Mouse (Mus musculus): ENCODE results near the gene Gm12216.

DNA sequence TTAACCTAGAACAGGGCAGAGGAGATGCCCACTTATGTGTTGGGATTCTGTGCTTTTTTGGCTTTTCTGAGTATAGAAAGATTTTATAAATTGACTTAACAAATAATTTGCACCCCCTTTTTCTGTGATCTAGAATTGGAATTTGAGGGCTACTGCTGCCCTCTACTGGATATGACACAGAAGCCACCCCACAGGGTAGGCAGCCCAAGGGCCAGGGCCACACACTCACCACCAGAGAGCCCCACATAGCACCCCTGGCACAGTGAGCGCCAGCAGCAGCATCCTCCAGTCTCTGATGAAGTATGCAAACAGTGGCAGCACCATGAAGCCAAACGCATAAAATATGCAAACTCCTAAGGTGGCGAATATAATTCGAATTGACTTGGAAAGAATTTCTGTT lies 15.7 kb upstream of the Gm12216 start:
- TF ChIP-seq CHD2 (IDR thresholded peaks at IDR 0.05; ENCODE audit: low read depth, low read length): no peak
- no peak for TF ChIP-seq ZC3H11A (IDR thresholded peaks at IDR 0.05; ENCODE audit: borderline replicate concordance, low read depth, low read length)
- TF ChIP-seq HCFC1 (IDR thresholded peaks at IDR 0.05; ENCODE audit: borderline replicate concordance, insufficient read depth, low read length): no peak
- no peak for TF ChIP-seq ZNF384 (IDR thresholded peaks at IDR 0.05; ENCODE audit: low read depth, low read length)
- TF ChIP-seq MAFK (IDR thresholded peaks at IDR 0.05; ENCODE audit: insufficient read depth, low read depth, low read length): no peak

Data from ES-E14 (cell line).